Mouse (Mus musculus) lung, postnatal 36 days (tissue): Measurements from ENCODE around the gene Atp13a4.

ENCODE experiments used
- DNase-seq: peaks from one replicate; pipeline ENCODE4 v3.0.0; 2022; ENCODE audit warnings: mixed read lengths

Atp13a4 gene

GRCm38 (mm10) chr16:29463798-29464197 is 80.9 kb downstream of the Atp13a4 start:
- DNase-seq: no peak

DNA sequence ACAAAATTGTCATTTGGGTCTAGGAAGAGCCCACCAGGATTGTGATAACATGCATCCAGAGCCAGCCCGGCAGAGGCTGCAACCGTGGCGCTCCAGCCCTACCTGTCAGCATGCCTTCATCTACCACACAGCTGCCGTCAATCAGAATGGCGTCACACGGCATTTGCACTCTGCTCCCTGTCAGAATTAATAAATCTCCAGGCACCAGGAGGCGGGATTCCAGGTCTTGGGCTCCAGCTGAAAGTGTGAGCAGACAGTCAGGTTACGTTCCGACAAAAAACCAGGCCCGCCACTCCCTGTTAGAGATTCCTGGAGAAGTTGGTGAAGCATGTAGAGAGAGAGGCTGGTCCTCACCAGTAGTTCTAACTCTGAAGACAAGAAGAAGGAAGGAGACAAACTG is 85.3 kb downstream of the Atp13a4 start:
- no peak for DNase-seq

DNA sequence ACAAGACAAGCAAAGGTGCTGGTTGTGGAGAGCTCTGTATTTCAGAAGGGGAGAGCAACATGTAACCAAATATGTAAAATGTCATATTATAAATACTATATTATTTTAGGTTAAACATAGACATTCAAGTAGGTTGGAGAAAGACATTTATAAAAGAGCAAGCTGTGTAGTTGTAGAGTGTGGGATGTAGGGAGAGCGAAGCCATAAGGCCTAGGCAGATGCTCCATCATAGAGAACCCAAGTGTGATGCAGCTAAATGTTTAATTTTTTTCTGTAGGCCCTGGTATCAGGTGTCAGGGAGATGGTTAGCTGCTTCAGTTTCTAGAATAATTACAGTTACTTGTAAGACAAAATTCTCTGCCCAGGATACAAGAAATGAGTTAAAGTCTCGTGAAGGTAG is 87.8 kb downstream of the Atp13a4 start:
- DNase-seq: no peak

- DNase-seq: peak; percentile 3
These were observed 91.4 kb downstream of the Atp13a4 start for GRCm38 (mm10) chr16:29453282-29453681.

DNA sequence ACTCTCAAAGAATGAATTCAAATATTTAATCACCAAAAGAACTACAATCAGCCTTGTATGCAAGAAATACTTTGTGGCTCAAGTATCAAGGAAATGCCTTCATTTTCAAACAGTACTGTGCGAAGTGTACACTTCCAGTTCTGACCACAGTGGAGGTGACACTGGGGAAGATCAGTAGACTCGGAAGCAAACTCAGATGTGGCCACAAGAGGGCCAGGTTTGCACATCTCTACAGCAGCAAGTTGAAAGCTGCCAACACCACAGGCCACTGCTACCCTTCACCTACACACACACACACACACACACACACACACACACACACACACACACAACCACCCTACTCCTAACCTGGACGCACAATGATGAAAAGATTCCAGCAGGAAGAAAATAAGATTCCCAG is 93.0 kb downstream of the Atp13a4 start:
- DNase-seq: peak; percentile 79

- DNase-seq: no peak
These were observed 102.5 kb downstream of the Atp13a4 start for GRCm38 (mm10) chr16:29442126-29442525.

DNA sequence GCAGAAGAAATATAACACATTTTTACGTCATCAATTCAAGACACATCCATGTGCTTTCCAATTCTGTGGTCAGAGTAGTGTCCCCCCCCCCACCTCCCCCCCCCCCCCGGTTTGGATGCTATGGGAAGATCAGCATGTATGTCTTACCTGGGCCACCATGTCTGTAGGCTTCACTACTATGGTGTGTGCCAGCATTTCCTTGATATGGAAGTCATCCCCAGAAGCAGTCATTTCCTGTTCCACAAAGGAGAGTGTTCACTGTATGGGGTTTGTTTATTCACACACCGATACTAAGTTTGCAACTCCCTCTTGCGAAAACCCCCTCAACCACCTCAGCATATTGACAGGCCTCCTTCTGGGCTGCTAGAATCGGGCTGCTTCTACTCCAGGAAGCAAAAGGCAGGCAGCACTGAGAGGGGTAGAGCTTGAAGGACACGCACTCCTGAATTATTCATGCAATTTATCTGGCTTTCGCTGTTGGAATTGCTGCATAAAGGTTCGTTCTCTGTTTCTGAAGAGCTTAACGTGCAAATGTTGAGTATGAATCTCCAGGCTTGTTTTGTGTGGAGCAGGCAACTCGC is 103.2 kb downstream of the Atp13a4 start:
- DNase-seq: no peak

DNA sequence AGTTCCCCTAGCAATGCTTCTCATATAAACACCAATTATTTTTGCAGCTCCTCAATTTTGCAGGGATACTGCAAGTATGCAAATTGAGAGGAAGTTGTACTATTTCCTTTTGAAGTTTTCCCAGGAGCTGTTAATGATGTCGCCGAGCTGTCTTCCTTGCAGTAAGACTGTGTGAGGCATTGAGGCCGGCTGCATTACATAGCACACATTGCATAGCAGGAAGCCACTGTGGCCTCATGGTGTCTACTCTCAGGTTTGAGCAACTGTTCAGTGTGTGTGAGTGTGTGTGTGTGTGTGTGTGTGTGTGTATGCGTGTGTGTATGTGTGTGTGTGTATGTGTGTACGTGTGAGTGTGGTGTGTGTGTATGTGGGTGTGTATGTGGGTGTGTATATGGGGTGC is 106.6 kb downstream of the Atp13a4 start:
- no peak for DNase-seq

DNA sequence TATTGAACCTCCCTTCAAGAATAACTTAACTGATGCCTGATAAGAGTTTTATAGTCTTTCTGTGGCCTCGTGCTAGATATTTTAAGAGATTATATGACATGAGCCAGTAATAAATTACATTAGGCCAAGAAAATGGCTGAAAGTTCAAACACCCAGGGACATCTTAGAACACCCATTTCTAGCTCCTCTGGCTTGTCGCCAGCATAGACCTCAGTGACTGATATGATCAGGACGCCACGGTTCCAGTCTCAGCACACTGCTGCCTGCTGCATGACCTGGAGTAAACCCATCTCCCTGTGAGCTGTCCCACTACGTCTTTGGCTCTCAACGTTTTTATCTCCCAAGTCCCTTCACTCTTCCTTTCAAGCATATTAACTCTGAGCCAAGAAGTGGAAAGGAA is 108.9 kb downstream of the Atp13a4 start:
- DNase-seq: no peak

DNA sequence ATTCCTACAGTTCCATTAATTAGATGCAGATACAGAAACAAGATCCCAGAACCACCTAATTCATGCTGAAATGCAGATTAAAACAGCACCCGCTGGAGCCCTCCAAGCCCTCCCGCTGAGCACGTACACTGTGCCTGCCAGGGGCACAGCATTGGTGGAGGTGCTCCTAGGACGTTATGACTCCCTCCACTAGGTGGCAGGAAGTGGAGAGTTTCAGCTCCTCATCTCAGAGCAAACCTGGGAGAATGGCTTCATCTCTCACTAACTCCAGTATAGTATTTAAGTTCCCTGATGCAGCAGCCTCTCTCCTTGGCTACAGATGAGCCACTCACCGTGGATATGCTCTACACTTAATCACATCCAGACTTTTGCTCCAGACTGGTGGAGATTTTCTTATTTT is 110.0 kb downstream of the Atp13a4 start:
- peak; percentile 65 for DNase-seq

DNA sequence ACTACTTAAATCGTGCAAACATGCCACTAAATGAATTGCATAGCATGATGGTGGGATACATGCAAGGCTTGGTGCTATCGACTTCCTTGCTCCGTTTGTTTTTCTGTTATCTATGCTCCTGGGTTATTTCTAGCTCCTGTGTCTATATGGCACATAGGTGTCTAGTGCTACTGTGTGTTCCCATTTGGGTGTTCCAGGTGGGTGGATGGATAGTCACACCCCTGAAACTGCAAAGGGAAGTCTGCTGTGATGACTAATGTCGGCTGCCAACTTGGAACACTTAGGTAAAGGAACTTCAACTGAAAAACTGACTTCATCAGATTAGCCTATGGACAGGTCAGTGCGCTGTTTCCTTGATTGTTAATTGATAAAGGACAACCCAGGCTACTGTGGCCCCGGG is 129.8 kb downstream of the Atp13a4 start:
- DNase-seq: no peak

DNA sequence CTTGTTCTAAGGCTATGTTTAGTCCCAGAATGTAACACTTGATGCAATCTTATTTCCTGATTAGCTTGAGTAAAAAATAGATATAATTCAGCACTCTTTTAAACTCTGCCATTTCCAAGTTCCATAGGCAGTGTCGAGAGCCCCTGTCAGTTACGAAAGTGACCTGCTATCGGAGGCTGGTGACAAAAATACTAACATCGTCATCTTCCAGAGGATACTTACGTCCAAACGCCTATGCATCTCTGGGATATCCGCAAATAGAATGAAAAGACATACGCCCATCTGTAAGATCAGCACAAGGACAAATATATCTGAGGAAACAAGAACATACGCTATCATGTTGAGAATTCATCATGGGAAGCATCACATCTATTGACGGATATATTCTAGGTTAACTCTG is 137.3 kb downstream of the Atp13a4 start:
- no peak for DNase-seq

DNA sequence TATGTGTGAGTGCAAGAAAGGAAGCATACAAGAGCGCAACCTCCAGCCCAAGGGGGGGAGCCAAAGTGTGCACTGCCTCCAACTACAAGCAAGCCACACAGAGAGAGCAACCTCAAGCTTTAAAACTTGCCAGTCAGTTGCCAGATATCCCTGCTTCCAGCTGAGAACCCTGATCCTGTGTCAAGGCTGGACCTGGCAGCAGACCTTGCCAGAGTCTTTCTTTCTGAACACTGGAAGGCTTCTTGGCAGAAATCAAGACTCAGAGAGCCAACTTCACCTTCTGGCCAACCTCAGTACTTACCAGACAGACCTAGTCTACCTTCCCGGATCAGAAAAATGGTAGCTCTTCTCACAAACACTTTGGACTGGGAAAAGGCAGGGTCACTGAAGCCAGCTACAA is 145.6 kb downstream of the Atp13a4 start:
- DNase-seq: no peak

GRCm38 (mm10) chr16:29384781-29385180 is 159.9 kb downstream of the Atp13a4 start:
- no peak for DNase-seq

DNA sequence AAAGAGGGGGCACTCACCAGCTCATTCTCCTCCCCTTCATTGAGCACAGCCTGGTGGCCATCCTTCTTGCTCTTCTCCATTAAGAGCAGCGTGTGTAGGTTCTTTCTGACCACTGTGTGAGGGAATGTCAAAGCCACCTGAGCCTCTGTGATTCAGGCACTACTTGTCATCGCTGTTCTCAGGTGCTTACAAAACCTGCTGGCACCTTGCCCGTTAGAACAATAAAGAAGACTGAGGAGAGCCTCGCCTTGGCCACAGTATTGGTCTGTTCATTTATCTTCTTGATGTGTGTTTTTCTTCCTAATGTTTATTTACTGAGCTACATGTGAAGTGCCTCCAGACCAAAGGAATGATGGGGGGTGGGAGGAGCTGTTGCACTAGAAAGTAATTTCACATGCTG is 166.2 kb downstream of the Atp13a4 start, which contains the start of gene Atp13a5:
TSS of gene Atp13a5 (minus strand) at position 275 of the 400 bp plus-strand sequence.
- peak; percentile 74 for DNase-seq

DNA sequence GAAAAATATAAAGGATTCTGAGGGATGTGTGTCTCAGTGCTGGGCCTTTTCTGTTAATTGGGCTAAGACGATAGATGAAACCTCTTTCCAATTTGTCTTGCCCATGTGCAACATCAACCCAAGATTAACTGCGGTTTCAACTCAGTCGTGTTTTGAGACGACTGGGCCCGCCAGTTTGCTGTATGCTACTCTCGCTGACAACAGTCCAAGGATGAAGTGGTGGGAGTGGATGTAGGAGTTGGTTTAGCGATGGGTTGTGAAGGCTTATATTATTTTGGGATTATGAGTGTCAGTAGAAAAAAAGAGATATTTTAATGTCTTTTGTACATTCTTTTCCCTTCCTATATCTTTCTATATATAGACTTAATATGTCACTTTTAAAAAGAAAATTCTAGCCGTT is 170.0 kb downstream of the Atp13a4 start:
- DNase-seq: no peak
